Mouse (Mus musculus) C2C12 (cell line): Measurements from ENCODE around the gene Hspb6.

ENCODE experiments used
- CTCF ChIP-seq: IDR thresholded peaks from one replicate; pipeline ENCODE4 v1.5.1; 2011; ENCODE audit not compliant: control insufficient read depth, insufficient read depth, insufficient read length
- MAX ChIP-seq: IDR thresholded peaks from one replicate; pipeline ENCODE4 v1.6.1; 2011; ENCODE audit warnings: mild to moderate bottlenecking, control low read depth
- USF1 ChIP-seq: IDR thresholded peaks from one replicate; pipeline ENCODE4 v1.6.1; 2011; ENCODE audit warnings: low read depth, mild to moderate bottlenecking, control low read depth, moderate library complexity

GRCm38 (mm10) chr7:30572389-30572788 lies 20.4 kb downstream of the Hspb6 start:
- TF ChIP-seq CTCF (no peak), USF1 (no peak), MAX (no peak)
